22 mouse cellular contexts compared by ENCODE assay signal in genomic region chr2:35669217-35669616, GRCm38 (mm10).
DNase-seq lines count a peak whose midpoint lies in the region; ATAC-seq lines count a peak whose summit lies in the region.
"Had no signal": no experiment of that assay in that cellular context is flagged by ENCODE, and none has a peak within 500 bp of the region (broad histone marks: within the 10 kb centered on the region; RNA-seq: fewer than 3 reads in every experiment).

No protein-coding gene starts in this region.

- H3K4me1 ChIP-seq in embryonic facial prominence, embryonic 13.5 days = peaks cover 87% of the 10 kb centered on the region
- H3K4me1 ChIP-seq in embryonic facial prominence, embryonic 10.5 days = peaks cover 74% of the 10 kb centered on the region
- H3K4me1 ChIP-seq in intestine, embryonic 16.5 days (ENCODE audit: control insufficient read depth, insufficient read depth, low read length) = peaks cover 65% of the 10 kb centered on the region
- peaks cover 67% of the 10 kb centered on the region for H3K4me1 ChIP-seq in intestine, embryonic 15.5 days (replicated peaks)
- H3K4me1 ChIP-seq in neural tube, embryonic 13.5 days (replicated peaks) = peaks cover 97% of the 10 kb centered on the region
- H3K4me1 ChIP-seq: liver, embryonic 15.5 days had no signal

- ATAC-seq in embryonic facial prominence, embryonic 13.5 days (ENCODE audit: insufficient number of reproducible peaks, insufficient read depth, low FRiP score, low TSS enrichment, low read depth) = no peak
- no peak for ATAC-seq in intestine, embryonic 16.5 days
- no peak for ATAC-seq in intestine, embryonic 15.5 days
- 0 out of 2 replicates have a peak, but pooled peaks have one; percentile 17 for ATAC-seq in neural tube, embryonic 13.5 days (ENCODE audit: low read depth)
- ATAC-seq: activated CD4-positive, CD25-positive, alpha-beta regulatory T cell, adult 4 months; forebrain, postnatal 0 days had no signal

- H3K36me3 ChIP-seq in embryonic facial prominence, embryonic 13.5 days = peaks cover 19% of the 10 kb centered on the region
- H3K36me3 ChIP-seq in embryonic facial prominence, embryonic 10.5 days (replicated peaks) = peaks cover 72% of the 10 kb centered on the region
- no peaks in the 10 kb centered on the region; the same call in 1 of the 2 replicates for H3K36me3 ChIP-seq in intestine, embryonic 16.5 days (ENCODE audit: control insufficient read depth, insufficient read depth, low read length)
- no peaks in the 10 kb centered on the region for H3K36me3 ChIP-seq in intestine, embryonic 15.5 days
- H3K36me3 ChIP-seq in neural tube, embryonic 13.5 days = no peaks in the 10 kb centered on the region
- H3K36me3 ChIP-seq: hindbrain, embryonic 15.5 days; liver, embryonic 15.5 days; neural tube, embryonic 12.5 days had no signal

- H3K4me3 ChIP-seq in embryonic facial prominence, embryonic 13.5 days = no peak overlapping the region
- no peak overlapping the region for H3K4me3 ChIP-seq in embryonic facial prominence, embryonic 10.5 days
- H3K4me3 ChIP-seq in intestine, embryonic 16.5 days (ENCODE audit: low read length) = no peak overlapping the region
- H3K4me3 ChIP-seq in intestine, embryonic 15.5 days (replicated peaks) = no peak overlapping the region
- H3K4me3 ChIP-seq in neural tube, embryonic 13.5 days = no peak overlapping the region
- H3K4me3 ChIP-seq: heart, embryonic 10.5 days; hindbrain, embryonic 15.5 days; left cerebral cortex, adult 2 months; liver, embryonic 15.5 days; neural tube, embryonic 12.5 days had no signal

- H3K27me3 ChIP-seq in embryonic facial prominence, embryonic 13.5 days = no peaks in the 10 kb centered on the region
- H3K27me3 ChIP-seq in embryonic facial prominence, embryonic 10.5 days (replicated peaks; ENCODE audit: low read depth, poor library complexity, severe bottlenecking) = no peaks in the 10 kb centered on the region
- no peaks in the 10 kb centered on the region for H3K27me3 ChIP-seq in intestine, embryonic 16.5 days (replicated peaks; ENCODE audit: control insufficient read depth, insufficient read depth, low read length)
- no peaks in the 10 kb centered on the region for H3K27me3 ChIP-seq in intestine, embryonic 15.5 days (replicated peaks)
- no peaks in the 10 kb centered on the region for H3K27me3 ChIP-seq in neural tube, embryonic 13.5 days
- H3K27me3 ChIP-seq: hindbrain, embryonic 15.5 days; neural tube, embryonic 12.5 days had no signal

- WGBS in embryonic facial prominence, embryonic 13.5 days = 40% methylated on average over 4 of the region's 4 CpGs
- WGBS in embryonic facial prominence, embryonic 10.5 days = 77% methylated on average over 4 of the region's 4 CpGs
- WGBS in intestine, embryonic 16.5 days = 43% methylated on average over 4 of the region's 4 CpGs
- 54% methylated on average over 4 of the region's 4 CpGs for WGBS in intestine, embryonic 15.5 days
- WGBS in neural tube, embryonic 13.5 days = 26% methylated on average over 4 of the region's 4 CpGs

- no peak for DNase-seq in embryonic facial prominence, embryonic 10.5 days (ENCODE audit: low spot score)
- no peak for DNase-seq in neural tube, embryonic 10.5 days (ENCODE audit: extremely low spot score, low spot score)
- DNase-seq in frontal cortex, postnatal 25 days (ENCODE audit: low spot score in 2 of 2) = no peak
- no peak for DNase-seq in thymus, postnatal 14 days
- DNase-seq: adrenal gland, adult 8-10 months; cerebellum, adult 11-12 months; cerebellum, postnatal 14 days; forebrain, postnatal 0 days; kidney, adult 18-20 months; liver; thymus, postnatal 36 days had no signal

- 0 out of 2 replicates have a peak overlapping the region, but pooled peaks have one; percentile 16 for H3K9ac ChIP-seq in embryonic facial prominence, embryonic 13.5 days
- H3K9ac ChIP-seq in intestine, embryonic 16.5 days (ENCODE audit: low read depth, low read length) = 0 out of 2 replicates have a peak overlapping the region, but pooled peaks have one; percentile 7
- H3K9ac ChIP-seq in intestine, embryonic 15.5 days = no peak overlapping the region
- H3K9ac ChIP-seq in neural tube, embryonic 13.5 days = 0 out of 2 replicates have a peak overlapping the region, but pooled peaks have one; percentile 0
- H3K9ac ChIP-seq: forebrain, postnatal 0 days; hindbrain, embryonic 15.5 days; liver, embryonic 15.5 days; neural tube, embryonic 12.5 days had no signal

- 0 out of 2 replicates have a peak overlapping the region, but pooled peaks have one; percentile 23 for H3K27ac ChIP-seq in embryonic facial prominence, embryonic 13.5 days
- H3K27ac ChIP-seq in embryonic facial prominence, embryonic 10.5 days (replicated peaks) = no peak overlapping the region
- H3K27ac ChIP-seq in intestine, embryonic 16.5 days (ENCODE audit: low read length) = peak overlapping the region; percentile 8; the same call in 1 of the 2 replicates
- H3K27ac ChIP-seq in intestine, embryonic 15.5 days = no peak overlapping the region
- no peak overlapping the region for H3K27ac ChIP-seq in neural tube, embryonic 13.5 days (replicated peaks)
- H3K27ac ChIP-seq: heart, embryonic 10.5 days; hindbrain, embryonic 15.5 days; left cerebral cortex, adult 2 months; liver, embryonic 15.5 days; macrophage; neural tube, embryonic 12.5 days had no signal

- H3K9me3 ChIP-seq in embryonic facial prominence, embryonic 13.5 days = no peaks in the 10 kb centered on the region
- H3K9me3 ChIP-seq in embryonic facial prominence, embryonic 10.5 days = no peaks in the 10 kb centered on the region
- no peaks in the 10 kb centered on the region for H3K9me3 ChIP-seq in intestine, embryonic 16.5 days (ENCODE audit: control insufficient read depth, low read length)
- H3K9me3 ChIP-seq in intestine, embryonic 15.5 days = no peaks in the 10 kb centered on the region
- H3K9me3 ChIP-seq in neural tube, embryonic 13.5 days = no peaks in the 10 kb centered on the region
- H3K9me3 ChIP-seq: heart, embryonic 10.5 days; hindbrain, embryonic 15.5 days; liver, embryonic 15.5 days; neural tube, embryonic 12.5 days had no signal

- H3K4me2 ChIP-seq in embryonic facial prominence, embryonic 13.5 days = no peak overlapping the region
- no peak overlapping the region for H3K4me2 ChIP-seq in intestine, embryonic 16.5 days (ENCODE audit: low read depth, low read length)
- H3K4me2 ChIP-seq in intestine, embryonic 15.5 days (replicated peaks) = no peak overlapping the region
- no peak overlapping the region for H3K4me2 ChIP-seq in neural tube, embryonic 13.5 days
- H3K4me2 ChIP-seq: hindbrain, embryonic 15.5 days; liver, embryonic 15.5 days; neural tube, embryonic 12.5 days had no signal

Comparison
In these comparisons a context has a peak if more than half of its experiments do, and no peak if none do; other contexts are left out.
1. H3K27ac ChIP-seq: peak in embryonic facial prominence, embryonic 13.5 days (single experiment) and intestine, embryonic 16.5 days (single experiment); none in embryonic facial prominence, embryonic 10.5 days (single experiment), intestine, embryonic 15.5 days (single experiment) and neural tube, embryonic 13.5 days (single experiment).